Mouse (Mus musculus) retina, postnatal 1 day (tissue): ENCODE measurements around the gene Cbfa2t3.

ENCODE experiments used
- DNase-seq: peaks from one replicate; pipeline ENCODE4 v3.0.0-alpha.2; 2012

Gene Cbfa2t3

GRCm38 (mm10) chr8:122717869-122718509, 19.1 kb upstream of the Cbfa2t3 start:
- no peak for DNase-seq

DNA sequence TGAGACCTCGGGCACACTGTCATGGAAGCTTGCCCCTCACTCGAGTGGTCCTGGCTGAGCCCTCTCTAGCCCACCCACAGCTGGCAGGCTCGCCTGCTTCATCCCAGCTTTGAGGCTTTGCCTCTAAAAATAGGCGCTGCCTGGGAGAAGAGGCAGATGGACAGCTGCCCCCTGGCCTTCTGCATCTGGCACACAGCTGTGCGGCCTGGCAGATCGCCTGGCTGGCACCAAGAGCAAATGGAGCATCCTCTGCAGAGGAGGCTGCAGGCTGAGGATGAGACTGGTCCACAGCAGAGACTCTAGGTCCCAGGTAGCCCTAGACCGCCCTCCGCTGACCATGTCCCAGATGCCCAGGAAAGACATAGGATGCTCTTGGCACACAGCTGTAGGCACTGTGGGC, 17.7 kb upstream of the Cbfa2t3 start:
- no peak for DNase-seq

GRCm38 (mm10) chr8:122713157-122713518, 14.2 kb upstream of the Cbfa2t3 start:
- no peak for DNase-seq

DNA sequence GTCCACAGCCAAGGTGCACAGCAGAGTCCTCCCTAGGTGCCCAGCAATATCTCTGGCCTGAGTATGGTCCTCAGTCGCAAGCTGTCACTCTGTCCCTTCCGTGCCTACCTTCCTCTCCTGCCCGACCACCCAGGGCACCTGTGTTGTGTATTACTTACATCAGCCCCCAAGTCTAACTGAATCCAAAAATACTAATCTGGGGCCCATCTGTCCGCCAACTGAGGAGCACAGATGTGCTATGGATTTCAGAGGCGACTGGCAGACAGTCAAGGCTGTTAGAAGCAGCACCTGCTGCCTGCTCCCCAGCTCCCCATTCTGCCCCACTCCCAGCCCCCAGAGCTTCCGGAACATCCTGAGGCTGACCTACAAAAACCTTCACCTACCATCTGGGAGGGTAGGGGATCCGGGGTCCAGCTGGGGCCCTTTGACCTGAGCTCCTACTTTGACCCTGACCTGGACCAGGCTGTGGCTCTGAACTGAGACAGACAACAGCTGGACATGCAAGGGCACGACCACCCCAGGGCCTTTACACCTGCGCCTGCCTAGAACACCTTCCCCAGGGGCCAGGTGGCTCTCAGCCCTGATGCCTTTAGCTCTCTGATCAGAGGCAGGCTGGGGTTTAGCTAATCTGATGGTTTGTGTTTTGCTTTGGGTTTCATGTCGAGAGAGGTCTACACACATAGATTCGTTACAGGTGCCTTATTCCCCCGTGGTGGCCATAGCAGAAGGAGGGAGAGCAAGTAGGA, 13.7 kb upstream of the Cbfa2t3 start:
- no peak for DNase-seq

- DNase-seq: no peak
These were observed 13.0 kb upstream of the Cbfa2t3 start for GRCm38 (mm10) chr8:122711891-122712365.

DNA sequence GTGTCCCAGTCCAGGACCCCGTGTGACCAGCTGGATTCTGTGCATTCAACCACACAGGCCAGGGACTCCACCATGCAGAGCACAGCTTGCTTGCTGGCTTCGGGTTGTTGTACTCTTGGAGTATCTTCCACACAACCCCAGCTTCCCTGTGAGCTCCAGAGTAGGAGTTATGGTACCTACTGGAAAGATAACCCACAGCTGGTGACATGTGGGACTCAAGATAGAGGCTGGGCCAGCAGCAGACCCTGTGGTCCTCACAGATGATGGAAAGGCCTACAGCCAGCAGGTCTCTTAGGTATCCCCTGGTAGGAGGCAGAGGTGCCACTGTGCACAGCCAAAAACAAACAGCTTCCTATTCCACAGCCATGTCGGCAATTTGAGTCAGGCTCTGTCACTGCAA, 12.6 kb upstream of the Cbfa2t3 start:
- DNase-seq: no peak

DNA sequence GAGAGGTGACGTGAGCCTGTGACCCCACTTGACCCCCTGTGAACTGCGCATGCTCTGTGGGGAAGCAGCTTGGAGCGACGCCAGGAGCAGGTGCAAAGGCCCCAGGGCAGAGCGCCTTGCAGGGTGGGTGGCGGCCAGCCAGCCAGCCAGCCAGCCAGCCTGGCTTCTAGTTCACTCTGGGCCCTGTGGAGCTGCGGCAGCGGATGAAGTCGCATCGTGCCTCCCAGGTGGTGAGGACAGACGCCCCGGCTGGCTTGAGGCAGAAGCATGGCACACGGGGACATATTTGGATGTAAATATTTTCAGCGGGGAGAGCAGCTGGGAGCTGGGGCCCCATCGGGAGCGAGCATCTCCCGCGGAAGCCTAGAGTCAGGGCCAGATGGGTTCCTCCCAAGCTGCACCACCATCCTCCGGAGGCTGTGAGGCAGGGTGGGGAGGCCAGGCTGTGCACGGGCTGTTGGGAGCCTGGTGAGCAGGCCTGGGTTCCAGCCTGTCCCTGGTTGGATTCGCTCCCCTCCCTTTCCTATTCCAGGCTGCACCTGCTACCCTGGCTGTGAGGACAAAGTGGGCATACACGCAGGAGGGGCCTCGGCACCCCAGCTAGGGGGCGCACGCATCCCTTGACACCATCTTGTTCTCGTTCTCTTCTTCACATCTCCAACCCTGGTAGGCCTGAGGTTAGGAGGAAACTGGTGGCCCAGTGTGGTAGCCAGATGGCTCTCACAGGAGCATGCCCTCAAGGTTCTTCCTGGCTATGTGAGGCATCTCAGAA, 10.6 kb upstream of the Cbfa2t3 start:
- peak; percentile 46 for DNase-seq

DNA sequence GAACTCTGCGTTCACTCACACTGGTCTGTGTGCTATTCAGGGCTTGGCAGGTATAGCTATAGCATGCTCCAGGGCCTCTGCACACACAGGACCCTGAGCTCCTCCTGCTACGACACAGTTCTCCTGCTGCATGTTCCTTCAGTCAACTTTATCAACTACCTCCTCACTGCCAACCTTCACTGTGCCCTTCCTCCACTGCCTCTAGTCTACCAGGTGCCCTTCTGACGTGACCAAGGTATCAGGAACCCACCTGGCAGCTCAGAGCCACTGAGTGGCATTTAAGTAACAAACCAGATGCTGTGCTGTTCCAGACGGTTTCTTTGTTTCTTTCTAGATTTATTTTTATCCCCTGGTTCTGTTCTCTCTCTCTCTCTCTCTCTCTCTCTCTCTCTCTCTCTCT, 8.3 kb upstream of the Cbfa2t3 start:
- no peak for DNase-seq

DNA sequence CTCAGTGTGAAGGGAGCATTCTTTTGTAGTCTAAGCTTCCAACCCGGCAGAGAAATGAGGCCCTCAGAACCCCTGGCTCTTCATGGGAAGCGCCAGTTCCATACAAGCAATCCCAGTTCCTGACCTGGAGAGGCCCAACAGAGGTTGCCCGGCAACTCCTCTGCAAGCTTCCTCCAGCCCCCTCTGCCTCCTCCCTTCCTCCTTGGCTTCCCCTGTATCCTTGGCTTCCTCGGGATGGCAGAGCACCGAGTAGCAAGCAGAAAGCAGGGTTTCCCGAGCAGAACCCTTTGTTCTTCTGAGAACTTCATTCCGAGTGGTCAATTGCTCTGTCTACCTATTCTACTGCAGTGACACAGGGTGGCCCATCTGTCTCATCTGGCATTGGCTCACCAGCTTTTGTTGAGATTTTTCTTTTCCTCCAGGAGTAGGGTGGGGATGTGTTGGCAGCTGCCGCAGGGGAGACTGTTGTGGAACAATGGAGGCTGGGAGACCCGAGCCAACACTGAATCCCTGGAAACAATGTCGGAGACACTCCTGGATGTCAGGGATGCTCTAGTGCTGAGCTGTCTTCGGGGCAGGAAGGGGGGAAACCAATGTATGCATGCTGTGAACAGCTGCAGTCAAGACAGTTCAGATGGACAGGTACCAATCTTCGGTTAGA, 7.1 kb upstream of the Cbfa2t3 start:
- peak; percentile 24 for DNase-seq

GRCm38 (mm10) chr8:122704612-122705011, 5.7 kb upstream of the Cbfa2t3 start:
- no peak for DNase-seq

DNA sequence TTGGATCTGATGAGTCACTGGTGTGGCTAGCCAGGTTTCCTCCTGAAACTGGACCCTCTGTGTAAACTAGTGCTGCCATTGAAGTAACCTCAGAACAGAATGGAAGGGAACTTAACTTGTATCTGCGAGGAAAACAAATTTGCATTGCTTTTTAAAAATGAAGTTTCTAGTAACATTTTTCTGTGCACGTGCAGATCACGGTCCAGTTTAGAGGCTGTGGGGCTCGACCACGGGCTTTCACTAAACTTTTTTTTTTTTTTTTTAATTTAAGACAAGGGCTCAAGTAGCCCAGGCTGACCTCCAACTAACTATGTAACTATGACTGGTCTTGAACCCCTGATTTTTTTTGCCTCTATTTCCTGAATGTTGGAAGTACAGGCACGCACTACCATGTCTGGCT, 4.0 kb upstream of the Cbfa2t3 start:
- DNase-seq: no peak

DNA sequence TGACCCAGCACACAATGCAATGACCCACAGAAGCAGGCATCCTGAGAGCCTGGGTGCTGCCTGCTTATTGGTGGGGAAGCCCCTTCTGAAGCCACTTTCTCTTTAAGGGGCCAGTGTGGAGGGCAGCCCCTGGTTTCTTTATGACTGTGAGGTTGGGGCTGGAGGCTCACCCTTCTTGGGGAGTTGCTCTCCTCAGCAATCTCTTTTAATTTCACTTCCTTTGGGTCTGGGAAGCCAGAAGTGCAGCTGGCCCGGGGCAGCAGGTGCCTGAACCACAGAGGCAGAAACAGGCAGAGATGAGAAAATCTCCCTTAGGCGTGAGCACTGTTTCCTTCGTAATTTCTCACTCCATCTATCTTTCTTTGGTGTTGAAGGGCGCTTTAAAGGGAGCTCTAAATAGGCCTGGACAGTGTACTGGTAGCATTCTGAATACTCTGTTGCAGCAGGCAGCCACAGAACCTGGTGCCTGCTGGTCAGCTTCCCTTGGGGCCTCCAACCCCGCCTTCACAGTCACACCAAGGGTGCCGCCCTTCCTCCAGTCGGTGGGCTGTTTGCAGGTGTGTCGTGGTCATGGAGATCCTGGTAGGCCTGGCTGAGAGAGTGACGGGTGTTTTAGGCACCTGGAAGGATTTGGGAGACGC, 3.5 kb upstream of the Cbfa2t3 start:
- no peak for DNase-seq

GRCm38 (mm10) chr8:122701441-122702185, 2.7 kb upstream of the Cbfa2t3 start:
- DNase-seq: no peak

GRCm38 (mm10) chr8:122700628-122701027, 1.7 kb upstream of the Cbfa2t3 start:
- DNase-seq: no peak

- no peak for DNase-seq
These were observed 598 bp downstream of the Cbfa2t3 start for GRCm38 (mm10) chr8:122698254-122698768.

- no peak for DNase-seq
These were observed 1.3 kb downstream of the Cbfa2t3 start for GRCm38 (mm10) chr8:122697586-122697985.

- no peak for DNase-seq
These were observed 1.7 kb downstream of the Cbfa2t3 start for GRCm38 (mm10) chr8:122697181-122697581.

DNA sequence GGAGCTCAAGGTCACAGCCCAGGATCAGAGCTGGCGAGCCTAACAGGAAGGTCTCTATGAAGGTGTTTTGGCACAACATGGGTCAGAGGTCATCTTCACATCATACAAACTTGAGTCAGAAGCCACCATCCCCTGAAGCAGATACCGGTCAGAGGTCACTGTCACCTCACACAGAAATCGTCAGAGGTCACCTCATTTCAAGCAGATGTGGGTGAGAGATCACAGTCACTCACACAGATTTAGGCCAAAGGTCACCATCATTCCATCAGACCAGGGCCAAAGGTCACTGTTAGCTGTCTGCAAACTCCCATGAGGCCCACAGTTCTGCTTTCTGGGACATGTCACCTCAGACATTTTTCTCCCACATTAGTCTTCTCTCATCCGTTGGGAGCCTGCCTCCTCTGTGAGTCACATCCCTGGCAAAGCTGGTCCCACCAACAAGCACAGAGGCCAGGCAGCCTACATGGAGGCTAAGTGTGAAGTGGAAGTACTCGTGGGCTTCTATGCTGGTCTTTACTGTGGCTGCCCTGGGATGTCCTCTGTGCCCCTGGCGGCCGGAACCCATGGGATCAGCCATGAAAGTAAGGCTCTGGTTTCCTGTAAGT, 3.4 kb downstream of the Cbfa2t3 start:
- DNase-seq: no peak

GRCm38 (mm10) chr8:122692152-122692551, 6.8 kb downstream of the Cbfa2t3 start:
- DNase-seq: no peak

DNA sequence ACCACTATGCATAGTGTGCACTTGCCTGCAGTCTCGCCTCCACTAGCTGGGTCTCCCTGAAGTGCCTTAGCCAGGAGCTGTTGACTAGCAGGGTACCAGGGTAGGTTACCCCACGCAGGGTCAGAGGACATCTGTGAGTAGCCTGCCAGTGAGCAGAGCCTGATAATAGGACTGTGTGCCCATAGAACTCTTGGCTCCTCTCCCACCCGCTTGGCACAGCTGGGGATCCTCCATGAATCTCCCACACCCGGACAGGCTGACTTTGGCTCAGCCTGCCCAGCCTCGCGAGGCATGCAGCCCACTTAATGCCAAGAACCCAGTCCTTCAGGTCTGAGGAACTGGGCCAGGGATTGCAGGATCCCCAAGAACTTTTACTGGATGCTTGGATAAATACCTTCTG, 7.9 kb downstream of the Cbfa2t3 start:
- DNase-seq: no peak

GRCm38 (mm10) chr8:122689315-122689714, 9.6 kb downstream of the Cbfa2t3 start:
- no peak for DNase-seq
